Mouse (Mus musculus) large intestine, adult 2 months (tissue): ENCODE data around the gene Ercc6l. TPM values are rescaled to one million over a fixed set of nuclear protein-coding genes. Genes with fewer than 3 reads are reported as not detected.

Experiments used
- DNase-seq: peaks from one replicate; pipeline ENCODE4 v3.0.0-alpha.2; 2012; ENCODE audit warnings: low read depth, low spot score
- WGBS: fragments of 180-500 bp; shearing (Covaris S2); methylation state at CpG from one replicate; pipeline ENCODE4 v1.1.7; 2018; 5-methylcytosine and 5-hydroxymethylcytosine counted together
- polyA plus RNA-seq: library from polyadenylated mRNA; depleted of rRNA; stranded (reverse); fragments of >200 nt; gene quantifications from 2 replicates; pipeline ENCODE4 v1.2.3, GENCODE M21; 2012; rRNA removed

Gene Ercc6l
- polyA plus RNA-seq: 1.2 and 1.5 TPM in 2 replicates

- 11% methylated on average over 42 of the region's 42 CpGs for WGBS
These were observed at the start of gene Ercc6l for GRCm38 (mm10) chrX:102156618-102157422. Gene Ercc6l, minus strand, starts transcription at chrX:102157091.

GRCm38 (mm10) chrX:102190840-102191239 lies 33.9 kb upstream of the Ercc6l start:
- 75% methylated on average over 1 of the region's 1 CpGs for WGBS

More at GRCm38 (mm10) chrX:102156618-102157422, at the start of gene Ercc6l:
- peak; percentile 51 for DNase-seq

GRCm38 (mm10) chrX:102189581-102189980 lies 32.7 kb upstream of the Ercc6l start:
- no peak for DNase-seq
- 44% methylated on average over 5 of the region's 5 CpGs for WGBS

More at GRCm38 (mm10) chrX:102190840-102191239, 33.9 kb upstream of the Ercc6l start:
- no peak for DNase-seq

GRCm38 (mm10) chrX:102188712-102189497 lies 32.0 kb upstream of the Ercc6l start, which contains the start of gene Rps4x:
Gene Rps4x, minus strand, starts transcription at chrX:102189394.
- no peak for DNase-seq
- WGBS: 20% methylated on average over 37 of the region's 37 CpGs

- 28% methylated on average over 11 of the region's 11 CpGs for WGBS
These were observed 30.3 kb upstream of the Ercc6l start for GRCm38 (mm10) chrX:102187023-102187699.

GRCm38 (mm10) chrX:102182575-102182974 lies 25.7 kb upstream of the Ercc6l start:
- no peak for DNase-seq

More at GRCm38 (mm10) chrX:102187023-102187699, 30.3 kb upstream of the Ercc6l start:
- DNase-seq: no peak

- 85% methylated on average over 5 of the region's 5 CpGs for WGBS
- no peak for DNase-seq
These were observed 18.8 kb upstream of the Ercc6l start for GRCm38 (mm10) chrX:102175538-102176287.

GRCm38 (mm10) chrX:102170900-102171299 lies 14.0 kb upstream of the Ercc6l start:
- no peak for DNase-seq
- WGBS: 60% methylated on average over 3 of the region's 3 CpGs

GRCm38 (mm10) chrX:102170135-102170534 lies 13.2 kb upstream of the Ercc6l start:
- DNase-seq: no peak
- 54% methylated on average over 3 of the region's 3 CpGs for WGBS

GRCm38 (mm10) chrX:102169724-102170123 lies 12.8 kb upstream of the Ercc6l start:
- DNase-seq: no peak
- WGBS: 81% methylated on average over 1 of the region's 1 CpGs

- DNase-seq: no peak
- WGBS: 43% methylated on average over 6 of the region's 6 CpGs
These were observed 10.1 kb upstream of the Ercc6l start for GRCm38 (mm10) chrX:102166986-102167385.

- WGBS: 34% methylated on average over 5 of the region's 5 CpGs
- no peak for DNase-seq
These were observed 9.6 kb upstream of the Ercc6l start for GRCm38 (mm10) chrX:102166521-102166920.

- no peak for DNase-seq
- 71% methylated on average over 4 of the region's 4 CpGs for WGBS
These were observed 6.6 kb upstream of the Ercc6l start for GRCm38 (mm10) chrX:102163529-102163928.

- WGBS: 30% methylated on average over 2 of the region's 2 CpGs
- DNase-seq: no peak
These were observed 6.2 kb upstream of the Ercc6l start for GRCm38 (mm10) chrX:102163096-102163495.

- no peak for DNase-seq
- 71% methylated on average over 2 of the region's 2 CpGs for WGBS
These were observed 3.6 kb upstream of the Ercc6l start for GRCm38 (mm10) chrX:102160528-102160927.

GRCm38 (mm10) chrX:102159778-102160177 lies 2.9 kb upstream of the Ercc6l start:
- 74% methylated on average over 2 of the region's 2 CpGs for WGBS
- no peak for DNase-seq

GRCm38 (mm10) chrX:102157423-102157791 lies 516 bp upstream of the Ercc6l start:
- no peak for DNase-seq
- WGBS: 43% methylated on average over 5 of the region's 5 CpGs

- no peak for DNase-seq
- 26% methylated on average over 1 of the region's 1 CpGs for WGBS
These were observed 15.7 kb downstream of the Ercc6l start for GRCm38 (mm10) chrX:102141157-102141556.

GRCm38 (mm10) chrX:102121321-102121720 lies 35.6 kb downstream of the Ercc6l start:
- DNase-seq: no peak
- 47% methylated on average over 2 of the region's 2 CpGs for WGBS
